Mouse (Mus musculus): ENCODE measurements around the gene Col26a1. TPM values are rescaled to one million over a fixed set of nuclear protein-coding genes. Genes with fewer than 3 reads are reported as not detected.

The Col26a1 gene
- total RNA-seq (2021) = not detected
- long read RNA-seq, experiment 1 = 0 reads
- long read RNA-seq, experiment 2 = 0 reads

- DNase-seq = no peak
These were observed at the start of gene Col26a1 for GRCm38 (mm10) chr5:136882788-136883439. Gene Col26a1, minus strand, starts transcription at chr5:136883209.

- no peak for DNase-seq
These were observed 48.9 kb upstream of the Col26a1 start for GRCm38 (mm10) chr5:136931896-136932295.

GRCm38 (mm10) chr5:136929073-136929472 lies 46.1 kb upstream of the Col26a1 start:
- peak; percentile 74 to 92 for DNase-seq

GRCm38 (mm10) chr5:136923751-136924478 lies 40.9 kb upstream of the Col26a1 start:
- no peak for DNase-seq

- no peak for DNase-seq
These were observed 39.8 kb upstream of the Col26a1 start for GRCm38 (mm10) chr5:136922830-136923229.

GRCm38 (mm10) chr5:136919546-136920301 lies 36.7 kb upstream of the Col26a1 start:
- peak in 1 of 2 experiments; percentile 22 for DNase-seq

- peak; percentile 86 to 93 for DNase-seq
These were observed 35.9 kb upstream of the Col26a1 start for GRCm38 (mm10) chr5:136918655-136919472.

- no peak for DNase-seq
These were observed 34.7 kb upstream of the Col26a1 start for GRCm38 (mm10) chr5:136917613-136918242.

GRCm38 (mm10) chr5:136914183-136914582 lies 31.2 kb upstream of the Col26a1 start:
- DNase-seq = no peak

GRCm38 (mm10) chr5:136907991-136908857 lies 25.2 kb upstream of the Col26a1 start, which contains the start of gene Ift22:
Gene Ift22, plus strand, starts transcription at chr5:136908150.
- DNase-seq = peak; percentile 95 to 98

GRCm38 (mm10) chr5:136907587-136907986 lies 24.6 kb upstream of the Col26a1 start:
- no peak for DNase-seq

- peak in 1 of 2 experiments; percentile 53 for DNase-seq
These were observed 22.6 kb upstream of the Col26a1 start for GRCm38 (mm10) chr5:136905630-136906029.

GRCm38 (mm10) chr5:136904621-136905020 lies 21.6 kb upstream of the Col26a1 start:
- DNase-seq = no peak

- DNase-seq = no peak
These were observed 12.5 kb upstream of the Col26a1 start for GRCm38 (mm10) chr5:136895529-136895963.

GRCm38 (mm10) chr5:136894840-136895528 lies 12.0 kb upstream of the Col26a1 start:
- DNase-seq = no peak

- DNase-seq = peak; percentile 47 to 55
These were observed 5.7 kb upstream of the Col26a1 start for GRCm38 (mm10) chr5:136888539-136889355.

- DNase-seq = no peak
These were observed 3.9 kb upstream of the Col26a1 start for GRCm38 (mm10) chr5:136886957-136887356.

GRCm38 (mm10) chr5:136882055-136882787 lies 788 bp downstream of the Col26a1 start:
- DNase-seq = peak in 1 of 2 experiments; percentile 16

Data from heart, adult 18-20 months (tissue).